Mouse (Mus musculus) E14TG2a.4 (cell line): Measurements from ENCODE around the gene Rapgef1.

Experiments
- H3K27me3 ChIP-seq: 2 replicates; pipeline ENCODE4 v1.6.1; 2014; ENCODE audit warnings: low read length, control low read depth; ENCODE audit not compliant: insufficient read depth
- H3K36me3 ChIP-seq: 2 replicates; pipeline ENCODE4 v1.6.1; 2014; ENCODE audit warnings: low read length, control low read depth; ENCODE audit not compliant: insufficient read depth
- H3K4me1 ChIP-seq: replicated peaks from 2 replicates; pipeline ENCODE4 v1.6.1; 2014; ENCODE audit warnings: low read depth, low read length, control low read depth
- H3K4me3 ChIP-seq: replicated peaks from 2 replicates; pipeline ENCODE4 v1.5.1; 2014; ENCODE audit warnings: mild to moderate bottlenecking, low read length
- H3K9me3 ChIP-seq: 2 replicates; pipeline ENCODE4 v1.6.1; 2014; ENCODE audit warnings: low read length, control low read depth
- CTCF ChIP-seq: conservative IDR thresholded peaks from 2 replicates; pipeline ENCODE4 v1.5.1; 2014; ENCODE audit warnings: low read length
- NANOG ChIP-seq: IDR thresholded peaks from 2 replicates; pipeline ENCODE4 v1.6.1; 2014; ENCODE audit warnings: borderline replicate concordance, low read length, mixed read lengths
- POU5F1 ChIP-seq: IDR thresholded peaks from 2 replicates; pipeline ENCODE4 v1.6.1; 2014; ENCODE audit warnings: low read length, borderline replicate concordance

Gene Rapgef1

DNA sequence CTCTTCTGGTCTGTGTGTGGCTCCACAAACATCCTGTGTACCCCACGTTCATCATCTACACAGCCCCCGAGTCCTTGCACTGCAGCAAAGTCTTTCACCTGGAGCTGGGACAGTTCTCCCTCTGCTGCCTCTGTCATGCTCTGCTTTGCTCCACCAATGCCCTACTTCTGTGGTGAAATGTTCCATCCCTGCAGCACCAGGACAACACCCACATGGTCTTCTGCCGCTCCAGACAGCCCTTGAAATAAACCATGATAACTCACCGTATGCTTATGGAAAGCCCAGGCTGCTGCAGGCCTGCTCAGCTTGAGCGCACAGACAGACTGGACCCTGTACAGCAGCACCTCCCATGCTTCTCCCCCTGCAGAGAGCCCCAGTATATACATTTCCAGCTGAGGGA is 94.6 kb downstream of the Rapgef1 start:
- no peak overlapping the region for H3K4me3 ChIP-seq
- H3K27me3 ChIP-seq, result no peaks in the 10 kb centered on the region
- H3K4me1 ChIP-seq, result peaks cover 90% of the 10 kb centered on the region
- TF ChIP-seq POU5F1 (no peak), NANOG (no peak), CTCF (no peak)
- H3K36me3 ChIP-seq, result peaks cover 84% of the 10 kb centered on the region
- H3K9me3 ChIP-seq, result no peaks in the 10 kb centered on the region

DNA sequence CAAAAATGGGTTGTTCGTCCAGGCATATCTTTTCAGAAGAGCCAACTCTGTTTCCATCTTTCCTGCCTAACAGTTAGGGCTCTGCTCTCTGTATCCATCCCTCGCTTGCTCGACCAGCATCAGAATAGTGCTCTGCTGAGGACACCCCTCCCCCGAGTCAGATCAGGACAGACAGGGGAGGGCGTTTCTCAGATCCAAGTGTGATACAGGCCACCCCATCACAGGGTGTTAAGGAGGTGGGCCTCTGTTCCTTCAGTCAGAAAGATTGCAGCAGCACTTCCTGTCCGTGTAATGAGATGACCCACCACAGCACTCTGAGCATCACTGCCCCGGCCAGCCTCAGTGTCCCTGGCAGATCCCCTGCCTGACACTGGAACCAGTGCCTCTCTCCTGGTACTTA is 96.6 kb downstream of the Rapgef1 start:
- peaks cover 89% of the 10 kb centered on the region for H3K36me3 ChIP-seq

DNA sequence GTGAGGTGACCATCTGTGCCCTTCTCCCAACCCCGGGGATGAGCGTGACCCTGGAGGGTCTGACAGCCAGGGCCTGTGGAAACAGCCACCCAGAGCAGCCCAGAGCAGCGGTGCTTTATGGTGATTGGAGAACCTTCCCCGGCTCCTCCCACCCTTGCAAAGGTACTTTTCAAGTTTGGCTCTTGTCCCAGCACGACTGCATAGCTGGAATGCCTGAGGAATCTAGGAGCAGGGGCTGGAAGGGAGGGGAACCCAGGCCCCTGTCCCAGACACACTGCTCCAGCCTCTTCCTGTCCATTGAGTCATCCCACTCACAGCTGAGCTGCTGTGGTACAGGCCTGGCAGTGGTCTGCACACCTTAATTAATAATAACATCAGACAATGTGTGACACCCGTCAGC is 97.2 kb downstream of the Rapgef1 start:
- peaks cover 89% of the 10 kb centered on the region for H3K36me3 ChIP-seq
- H3K4me1 ChIP-seq, result peaks cover 85% of the 10 kb centered on the region
- H3K9me3 ChIP-seq, result no peaks in the 10 kb centered on the region
- H3K27me3 ChIP-seq, result no peaks in the 10 kb centered on the region
- peak overlapping the region; percentile 24; the same call in 1 of the 2 replicates for H3K4me3 ChIP-seq
- TF ChIP-seq POU5F1 (no peak), CTCF (no peak), NANOG (no peak)

More for the DNA sequence above, 96.6 kb downstream of the Rapgef1 start:
- Histone ChIP-seq H3K4me1 (peaks cover 91% of the 10 kb centered on the region), H3K27me3 (no peaks in the 10 kb centered on the region), H3K9me3 (no peaks in the 10 kb centered on the region), H3K4me3 (peak overlapping the region; percentile 24)
- TF ChIP-seq POU5F1 (no peak), NANOG (no peak), CTCF (no peak)

DNA sequence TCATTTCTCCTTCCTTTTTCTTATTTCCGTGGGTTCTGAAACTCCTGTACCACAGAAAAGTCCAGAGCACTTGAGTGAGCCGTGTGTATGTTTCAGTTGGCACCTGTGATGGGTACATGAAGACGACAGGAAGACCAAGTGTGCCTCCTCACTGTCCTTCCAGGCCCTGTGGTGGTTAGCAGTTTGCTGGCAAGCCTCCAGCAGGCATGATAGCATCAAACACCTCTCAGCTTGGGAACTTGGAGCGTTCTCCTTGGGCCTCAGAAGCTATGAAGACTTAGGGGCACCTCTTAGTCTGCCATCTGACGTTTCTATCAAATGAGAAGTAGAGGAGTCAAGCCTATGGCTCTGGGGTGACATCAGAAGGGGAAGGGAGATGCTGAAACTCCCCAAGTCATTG is 99.1 kb downstream of the Rapgef1 start:
- Histone ChIP-seq H3K4me1 (peaks cover 73% of the 10 kb centered on the region), H3K27me3 (no peaks in the 10 kb centered on the region), H3K36me3 (peaks cover 89% of the 10 kb centered on the region), H3K4me3 (no peak overlapping the region), H3K9me3 (no peaks in the 10 kb centered on the region)
- TF ChIP-seq POU5F1 (no peak), NANOG (no peak), CTCF (no peak)

DNA sequence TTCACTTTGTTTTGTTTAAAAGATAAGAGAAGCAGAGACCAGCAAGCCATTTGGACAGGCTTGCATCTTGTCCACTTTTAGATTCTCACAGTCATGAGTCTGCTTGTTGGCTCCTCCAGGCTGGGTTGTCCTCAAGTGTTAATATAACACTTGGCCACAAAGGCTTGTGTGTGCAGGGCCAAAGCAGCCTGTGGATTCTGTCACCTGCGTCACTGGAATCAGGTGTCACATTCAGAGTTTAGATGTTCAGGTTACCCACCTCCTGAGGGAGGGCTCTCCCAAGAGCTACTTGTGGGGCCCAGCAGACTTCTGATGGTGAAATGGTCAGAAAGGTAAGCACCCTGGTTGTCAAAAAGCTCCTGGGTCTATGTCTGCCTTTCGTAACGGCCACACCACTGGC is 103.6 kb downstream of the Rapgef1 start:
- H3K36me3 ChIP-seq, result peaks cover 100% of the 10 kb centered on the region
- no peak overlapping the region for H3K4me3 ChIP-seq
- H3K9me3 ChIP-seq, result no peaks in the 10 kb centered on the region
- H3K27me3 ChIP-seq, result no peaks in the 10 kb centered on the region
- H3K4me1 ChIP-seq, result peaks cover 68% of the 10 kb centered on the region
- TF ChIP-seq POU5F1, result no peak
- TF ChIP-seq CTCF, result no peak
- no peak for TF ChIP-seq NANOG

DNA sequence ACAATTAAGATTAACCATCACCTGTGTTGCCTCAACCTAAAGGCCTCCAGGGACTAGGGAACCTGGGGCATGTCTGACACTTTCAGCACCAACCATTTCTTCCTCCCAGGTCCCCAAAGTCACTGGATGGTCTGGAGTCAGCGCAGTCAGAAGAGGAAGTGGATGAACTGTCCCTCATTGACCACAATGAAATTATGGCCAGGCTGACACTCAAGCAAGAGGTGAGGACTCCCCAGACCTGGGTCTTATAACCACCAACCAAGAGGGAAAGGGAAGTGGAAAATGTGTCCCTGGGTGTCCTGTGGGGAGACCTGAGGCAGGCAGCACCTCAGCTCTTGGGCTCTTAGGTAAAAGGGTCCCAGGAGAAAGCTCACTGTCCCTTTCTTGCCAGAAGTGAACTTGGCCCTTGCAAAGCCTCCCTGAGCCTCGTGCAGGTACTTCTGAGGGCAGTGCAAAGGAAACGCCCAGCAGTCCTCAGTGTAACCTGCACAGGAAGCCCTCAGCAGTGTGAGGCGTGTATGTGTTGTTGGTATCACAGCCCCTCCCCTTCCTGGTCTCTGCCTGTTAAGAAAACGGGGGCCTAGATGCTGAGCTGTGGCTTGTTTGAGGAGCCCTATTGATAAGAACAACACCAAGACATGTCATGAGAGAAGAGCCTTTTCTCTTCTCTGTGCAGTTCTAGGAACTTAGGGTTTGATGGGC is 105.3 kb downstream of the Rapgef1 start:
- no peak overlapping the region for H3K4me3 ChIP-seq
- H3K27me3 ChIP-seq, result no peaks in the 10 kb centered on the region
- H3K9me3 ChIP-seq, result no peaks in the 10 kb centered on the region
- H3K36me3 ChIP-seq, result peaks cover 97% of the 10 kb centered on the region
- TF ChIP-seq CTCF (no peak), NANOG (no peak), POU5F1 (no peak)
- peaks cover 75% of the 10 kb centered on the region for H3K4me1 ChIP-seq

DNA sequence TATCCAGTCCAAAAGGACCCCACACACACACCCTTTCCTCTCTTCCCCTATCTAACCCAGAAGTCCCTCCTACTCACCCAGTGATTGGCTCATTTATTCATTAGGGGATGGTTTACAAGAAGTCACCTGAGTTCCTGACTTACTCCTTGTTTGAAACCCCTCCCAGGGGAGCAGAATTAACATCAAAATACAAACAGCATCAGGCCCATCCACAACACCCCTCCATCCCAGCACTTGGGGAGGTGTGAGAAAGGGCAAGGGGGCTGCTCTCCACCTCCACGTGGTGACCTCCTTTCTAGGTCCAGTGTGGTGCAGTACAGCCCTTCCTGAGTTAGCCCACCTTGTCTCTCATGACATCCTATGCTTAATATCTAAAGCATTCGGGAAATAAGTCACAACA is 110.0 kb downstream of the Rapgef1 start:
- Histone ChIP-seq H3K4me1 (peaks cover 99% of the 10 kb centered on the region), H3K27me3 (no peaks in the 10 kb centered on the region), H3K36me3 (peaks cover 97% of the 10 kb centered on the region), H3K4me3 (peak overlapping the region; percentile 41), H3K9me3 (no peaks in the 10 kb centered on the region)
- no peak for TF ChIP-seq POU5F1
- peak; percentile 66; the same call in 1 of the 2 replicates for TF ChIP-seq NANOG

DNA sequence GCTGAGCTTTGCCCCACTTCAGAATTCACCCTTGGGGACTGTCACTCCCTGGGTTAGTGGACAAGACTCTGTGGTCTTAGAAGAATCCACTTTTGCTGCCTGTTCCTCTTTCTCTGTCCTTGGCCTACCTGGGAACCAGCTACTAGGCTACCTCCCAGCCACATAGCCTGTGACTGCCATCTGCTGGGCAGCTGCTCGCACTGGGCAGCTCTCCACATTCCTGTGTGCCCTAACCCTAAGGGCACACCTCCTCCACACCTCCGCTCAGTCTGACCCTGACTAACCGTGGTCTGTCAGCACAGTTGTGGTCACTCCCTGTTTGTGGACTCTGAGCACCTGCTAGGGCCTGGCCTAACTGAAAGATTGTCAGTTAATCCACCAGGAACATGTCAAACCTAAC is 112.0 kb downstream of the Rapgef1 start:
- Histone ChIP-seq H3K4me3 (no peak overlapping the region), H3K36me3 (peaks cover 95% of the 10 kb centered on the region), H3K4me1 (peaks cover 98% of the 10 kb centered on the region), H3K9me3 (no peaks in the 10 kb centered on the region), H3K27me3 (no peaks in the 10 kb centered on the region)
- no peak for TF ChIP-seq POU5F1
- no peak for TF ChIP-seq NANOG
- TF ChIP-seq CTCF, result peak; percentile 24; the same call in 1 of the 2 replicates

DNA sequence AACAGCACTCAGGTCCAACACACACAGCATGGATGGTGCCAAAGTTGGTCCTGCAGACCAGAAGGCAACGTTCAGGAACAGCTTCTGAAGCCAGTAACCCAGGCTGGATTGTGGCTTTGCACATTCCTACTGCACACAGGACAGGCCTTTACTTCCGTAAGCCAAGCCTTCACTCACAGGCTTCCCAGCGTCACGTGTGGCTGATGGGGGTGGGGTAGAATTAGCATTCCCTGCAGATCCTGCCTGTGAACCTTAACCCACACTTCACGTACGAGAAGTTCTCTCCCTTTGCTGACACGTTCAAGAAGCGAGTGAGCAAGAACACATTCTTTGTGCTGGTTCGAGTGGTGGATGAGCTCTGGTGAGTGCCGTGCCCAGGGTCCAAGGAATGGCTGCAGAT is 113.0 kb downstream of the Rapgef1 start:
- H3K4me1 ChIP-seq, result peaks cover 97% of the 10 kb centered on the region
- no peaks in the 10 kb centered on the region for H3K27me3 ChIP-seq
- H3K9me3 ChIP-seq, result no peaks in the 10 kb centered on the region
- peaks cover 95% of the 10 kb centered on the region for H3K36me3 ChIP-seq
- TF ChIP-seq CTCF (no peak), POU5F1 (no peak)
- H3K4me3 ChIP-seq, result no peak overlapping the region
